Mouse (Mus musculus): ENCODE measurements at regions not wholly inside any gene's neighbourhood (a gene's known extent, or its start where the extent isn't known, plus 50 kb on each side); places are given as distances from the start of the nearest gene placed in this dataset.

- in situ Hi-C loops (cut with MboI, MseI): no loop called here
Measured at GRCm38 (mm10) chr15:50417641-50418040, 3467.1 kb upstream of the Gm7489 start.

GRCm38 (mm10) chr15:50423082-50423665 lies 3461.5 kb upstream of the Gm7489 start:
- in situ Hi-C loops (cut with MboI, MseI): no loop called here

- in situ Hi-C loops (cut with MboI, MseI): no loop called here
Measured at GRCm38 (mm10) chr15:50449604-50450003, 3435.1 kb upstream of the Gm7489 start.

GRCm38 (mm10) chr15:50472626-50473025 lies 3412.1 kb upstream of the Gm7489 start:
- in situ Hi-C loops (cut with MboI, MseI): no loop called here

DNA sequence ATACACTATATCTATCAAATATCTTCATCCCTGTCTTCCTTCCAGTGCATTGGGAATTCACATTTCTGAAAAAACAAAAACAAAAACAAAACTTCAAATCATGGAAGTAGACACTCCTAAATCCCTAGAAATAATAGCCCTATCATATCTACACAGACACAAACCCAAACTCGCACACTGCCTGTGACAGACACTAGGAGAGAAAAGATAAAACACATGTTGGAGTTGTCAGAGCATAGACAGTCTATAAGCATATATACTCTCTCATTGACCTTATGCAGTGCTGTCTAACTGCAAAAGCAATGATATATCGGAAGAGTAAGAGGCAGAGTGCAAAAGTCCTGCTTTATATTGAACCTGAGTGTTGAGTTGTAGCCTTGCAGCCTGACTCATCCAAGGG lies 3386.0 kb upstream of the Gm7489 start:
- in situ Hi-C loops (cut with MboI, MseI): no loop called here

DNA sequence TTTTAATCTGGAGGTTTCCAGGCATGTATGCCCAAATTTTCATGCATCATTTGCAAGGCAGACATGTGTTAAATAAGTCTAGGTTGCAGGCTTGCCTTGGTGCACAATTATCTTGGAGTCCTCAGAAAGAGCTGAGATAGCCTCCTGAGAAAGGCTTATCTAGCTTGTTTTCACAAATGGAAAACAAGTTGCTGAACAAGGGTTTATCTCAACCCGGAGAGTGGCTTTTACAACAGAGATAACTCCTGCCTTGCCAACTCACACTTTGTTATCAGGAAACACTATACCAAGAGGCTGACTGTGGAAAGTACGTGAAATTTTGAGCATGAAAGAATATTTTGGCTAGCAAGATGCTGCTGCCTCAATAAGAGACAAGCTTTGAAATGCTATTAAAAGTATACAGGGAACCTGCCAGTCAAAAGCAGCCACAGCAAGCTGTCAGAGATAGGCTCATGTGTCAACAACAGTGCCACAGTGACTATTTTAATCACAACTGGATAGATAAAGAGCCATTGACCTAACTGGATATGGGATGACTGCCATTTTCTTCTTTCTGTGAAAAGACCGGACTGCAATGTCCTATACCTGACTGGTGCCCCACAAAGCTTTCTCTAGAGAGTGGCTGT lies 3376.6 kb upstream of the Gm7489 start:
- in situ Hi-C loops (cut with MboI, MseI): no loop called here

DNA sequence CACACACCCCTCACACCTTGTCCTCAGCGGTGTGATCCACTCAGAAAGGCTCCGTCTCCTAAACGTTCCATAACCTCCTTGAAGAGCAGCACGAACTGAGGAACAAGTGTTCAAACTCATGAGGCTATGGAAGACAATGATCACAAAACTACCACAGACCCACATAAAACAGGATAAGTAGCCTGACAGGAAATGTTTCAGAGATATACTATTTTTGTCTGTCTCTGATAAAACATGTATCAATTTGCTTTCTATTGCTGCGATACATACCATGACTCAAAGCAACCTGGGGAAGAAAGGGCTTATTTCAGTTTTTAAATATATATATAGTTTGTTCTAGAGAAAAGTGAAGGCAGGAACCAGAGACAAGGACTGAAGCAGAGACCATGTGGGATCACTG lies 3371.7 kb upstream of the Gm7489 start:
- in situ Hi-C loops (cut with MboI, MseI): no loop called here

DNA sequence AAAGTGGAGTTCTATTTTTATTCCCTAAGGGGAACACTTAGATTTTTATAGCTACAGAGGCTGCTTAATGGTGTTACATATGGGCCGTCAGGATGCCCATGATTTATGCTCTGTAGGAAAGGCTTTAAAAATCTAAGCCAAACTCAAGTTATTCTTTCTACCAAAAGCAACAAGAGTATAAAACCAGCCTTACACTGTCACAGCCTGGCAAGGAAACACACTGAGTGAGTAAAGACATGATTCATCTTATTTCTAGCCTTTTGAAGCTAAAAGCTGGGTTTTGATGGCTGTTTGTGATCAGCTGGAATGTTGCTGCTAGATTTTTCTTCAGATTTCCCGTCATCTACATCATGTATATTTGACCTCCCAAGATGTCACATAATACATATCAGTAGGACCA lies 3359.9 kb upstream of the Gm7489 start:
- in situ Hi-C loops (cut with MboI, MseI): no loop called here

GRCm38 (mm10) chr15:50534490-50534889 lies 3350.2 kb upstream of the Gm7489 start:
- in situ Hi-C loops (cut with MboI, MseI): no loop called here

DNA sequence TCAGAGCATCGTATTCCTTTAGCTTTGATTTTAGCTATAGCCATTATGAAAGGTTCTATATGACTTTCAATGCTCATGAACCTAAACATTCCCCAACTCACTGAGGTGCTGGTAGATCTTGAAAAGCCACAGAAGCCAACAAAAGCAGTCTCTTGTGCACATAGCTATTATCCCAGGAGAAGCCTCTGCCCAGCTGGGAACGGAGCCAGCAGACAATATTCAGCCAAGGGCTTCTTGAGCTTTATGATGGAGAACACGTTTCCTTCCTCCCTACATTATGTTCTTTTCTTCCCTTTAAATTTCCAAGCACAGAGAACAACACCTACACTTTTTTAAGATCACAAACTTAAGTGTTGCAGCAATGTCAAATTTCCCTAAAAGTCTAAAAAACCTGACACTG lies 3321.1 kb upstream of the Gm7489 start:
- in situ Hi-C loops (cut with MboI, MseI): no loop called here

- in situ Hi-C loops (cut with MboI, MseI): no loop called here
Measured at GRCm38 (mm10) chr15:50580811-50581210, 3303.9 kb upstream of the Gm7489 start.

- in situ Hi-C loops (cut with MboI, MseI): no loop called here
Measured at GRCm38 (mm10) chr15:50583951-50584350, 3300.8 kb upstream of the Gm7489 start.

- in situ Hi-C loops (cut with MboI, MseI): no loop called here
Measured at GRCm38 (mm10) chr15:50585496-50585895, 3299.2 kb upstream of the Gm7489 start.

Data from regulatory T cell (primary cell).